Mouse (Mus musculus): Measurements from ENCODE around the gene Akap14. TPM values are rescaled to one million over a fixed set of nuclear protein-coding genes. Genes with fewer than 3 reads are reported as not detected.
"Not testable (repeated sequence)": the region's sequence is repeated elsewhere in the genome, so short reads cannot be mapped to it uniquely, and the experiment has no call there.

Gene Akap14
- polyA plus RNA-seq, 1 experiment from 2014 or later: 0.15 TPM

GRCm38 (mm10) chrX:37144498-37144897 is 24.1 kb downstream of the Akap14 start:
- H3K36me3 ChIP-seq: peaks cover 50% of the 10 kb centered on the region
- not testable (repeated sequence) for H3K27me3 ChIP-seq (ENCODE audit: low read depth, poor library complexity, severe bottlenecking)
- WGBS: 25% methylated on average over 1 of the region's 4 CpGs

DNA sequence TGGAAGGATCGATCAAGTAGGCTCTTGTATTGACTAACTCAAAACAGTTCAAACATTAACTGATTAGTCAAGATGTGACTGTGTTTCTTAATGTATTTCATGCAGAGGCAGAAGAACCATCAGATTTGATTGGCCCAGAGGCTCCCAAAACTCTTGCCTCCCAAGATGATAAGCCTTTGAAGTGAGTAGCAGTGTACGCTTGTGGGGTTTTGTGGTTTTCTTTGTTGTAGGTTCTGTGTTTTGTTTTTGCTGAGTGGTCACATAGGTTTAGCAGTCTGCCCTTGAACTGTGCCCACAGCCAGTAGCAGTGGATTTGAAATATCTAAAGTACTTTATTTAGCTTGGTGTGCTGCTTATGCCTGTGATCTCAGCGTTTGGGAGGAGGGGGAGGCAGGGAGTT is 26.9 kb downstream of the Akap14 start:
- H3K27me3 ChIP-seq (ENCODE audit: low read depth, poor library complexity, severe bottlenecking): no peaks in the 10 kb centered on the region
- no peaks in the 10 kb centered on the region for H3K9me3 ChIP-seq (replicated peaks)
- peaks cover 67% of the 10 kb centered on the region for H3K36me3 ChIP-seq
- H3K27ac ChIP-seq (replicated peaks): no peak overlapping the region
- no peaks in the 10 kb centered on the region for H3K4me1 ChIP-seq
- H3K4me3 ChIP-seq: no peak overlapping the region
- 90% methylated on average over 3 of the region's 3 CpGs for WGBS
- no peak for DNase-seq (ENCODE audit: low spot score)

More at GRCm38 (mm10) chrX:37144498-37144897, 24.1 kb downstream of the Akap14 start:
- DNase-seq (ENCODE audit: low spot score); H3K4me1 ChIP-seq; H3K27ac ChIP-seq (replicated peaks); H3K9me3 ChIP-seq (replicated peaks); H3K4me3 ChIP-seq: not testable (repeated sequence)

DNA sequence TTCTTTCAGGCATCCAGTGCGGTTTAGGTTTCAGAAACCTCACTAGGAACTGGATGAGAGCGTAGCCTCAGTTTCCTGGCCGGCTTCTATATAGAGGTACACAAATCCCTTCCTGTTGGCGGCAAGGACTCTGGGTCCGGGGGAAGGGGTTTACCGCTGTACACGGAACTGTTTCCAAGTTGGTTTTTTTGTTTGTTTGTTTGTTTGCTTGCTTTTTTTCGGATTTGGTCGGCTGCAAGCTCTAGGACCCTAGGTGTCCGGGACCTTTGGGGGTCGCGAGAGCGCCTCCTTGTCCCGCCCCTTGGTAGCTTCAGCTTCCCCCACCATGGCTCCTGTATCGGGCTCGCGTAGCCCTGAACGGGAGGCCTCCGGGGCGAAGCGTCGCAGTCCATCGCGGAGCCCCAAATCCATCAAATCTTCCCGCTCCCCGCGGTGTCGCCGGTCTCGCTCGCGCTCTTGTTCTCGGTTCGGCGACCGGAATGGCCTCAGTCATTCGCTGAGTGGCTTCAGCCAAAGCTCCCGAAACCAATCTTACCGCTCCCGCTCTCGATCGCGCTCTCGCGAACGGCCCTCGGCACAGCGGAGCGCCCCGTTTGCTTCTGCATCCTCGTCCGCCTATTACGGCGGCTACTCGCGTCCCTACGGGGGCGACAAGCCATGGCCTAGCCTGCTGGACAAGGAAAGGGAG is 41.8 kb downstream of the Akap14 start, which contains the start of gene Nkap:
Gene Nkap (plus strand): TSS at position 125 of the 688 bp plus-strand sequence.
- Histone ChIP-seq H3K27me3 (ENCODE audit: low read depth, poor library complexity, severe bottlenecking) (no peaks in the 10 kb centered on the region), H3K27ac (replicated peaks) (peak within 1 kb of the TSS; percentile 90), H3K9me3 (replicated peaks) (no peaks in the 10 kb centered on the region), H3K4me3 (peak within 1 kb of the TSS; percentile 73), H3K36me3 (peaks cover 7% of the 10 kb centered on the region), H3K4me1 (peaks cover 11% of the 10 kb centered on the region)
- 12% methylated on average over 58 of the region's 58 CpGs for WGBS
- DNase-seq (ENCODE audit: low spot score): peak; percentile 72

DNA sequence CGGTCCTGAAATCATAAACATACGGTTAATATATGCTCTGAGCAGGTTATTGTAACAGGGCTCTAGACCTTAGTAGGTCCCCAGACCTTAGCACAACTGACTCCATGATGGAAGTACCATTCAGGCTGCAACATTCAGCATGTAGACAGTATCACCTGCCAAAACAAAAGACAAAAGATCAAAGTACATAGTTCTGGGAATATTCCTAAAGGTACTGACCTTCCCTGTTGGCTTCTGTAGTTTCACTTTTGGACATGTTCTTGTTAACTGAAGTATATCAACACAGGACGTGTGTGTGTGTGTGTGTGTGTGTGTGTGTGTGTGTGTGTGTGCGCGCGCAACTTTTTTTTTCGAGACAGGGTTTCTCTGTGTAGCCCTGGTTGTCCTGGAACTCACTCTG is 43.1 kb downstream of the Akap14 start:
- Histone ChIP-seq H3K4me1 (peaks cover 11% of the 10 kb centered on the region), H3K27ac (replicated peaks) (no peak overlapping the region), H3K4me3 (no peak overlapping the region), H3K27me3 (ENCODE audit: low read depth, poor library complexity, severe bottlenecking) (no peaks in the 10 kb centered on the region), H3K36me3 (no peaks in the 10 kb centered on the region), H3K9me3 (replicated peaks) (no peaks in the 10 kb centered on the region)
- 94% methylated on average over 7 of the region's 7 CpGs for WGBS
- no peak for DNase-seq (ENCODE audit: low spot score)

GRCm38 (mm10) chrX:37120212-37120611 is 48.4 kb downstream of the Akap14 start:
- Histone ChIP-seq H3K36me3 (no peaks in the 10 kb centered on the region), H3K27me3 (ENCODE audit: low read depth, poor library complexity, severe bottlenecking) (peaks cover 17% of the 10 kb centered on the region), H3K9me3 (replicated peaks) (0 out of 2 replicates have a peak, but pooled peaks cover 4% of the 10 kb centered on the region), H3K4me3 (no peak overlapping the region), H3K27ac (replicated peaks) (no peak overlapping the region), H3K4me1 (no peaks in the 10 kb centered on the region)
- WGBS: 76% methylated on average over 5 of the region's 5 CpGs
- no peak for DNase-seq (ENCODE audit: low spot score)

GRCm38 (mm10) chrX:37119585-37119984 is 49.1 kb downstream of the Akap14 start:
- no peaks in the 10 kb centered on the region for H3K4me1 ChIP-seq
- 65% methylated on average over 3 of the region's 3 CpGs for WGBS
- H3K27ac ChIP-seq (replicated peaks): no peak overlapping the region
- 0 out of 2 replicates have a peak, but pooled peaks cover 4% of the 10 kb centered on the region for H3K9me3 ChIP-seq (replicated peaks)
- H3K27me3 ChIP-seq (ENCODE audit: low read depth, poor library complexity, severe bottlenecking): peaks cover 18% of the 10 kb centered on the region
- DNase-seq (ENCODE audit: low spot score): no peak
- no peaks in the 10 kb centered on the region for H3K36me3 ChIP-seq
- H3K4me3 ChIP-seq: no peak overlapping the region

DNA sequence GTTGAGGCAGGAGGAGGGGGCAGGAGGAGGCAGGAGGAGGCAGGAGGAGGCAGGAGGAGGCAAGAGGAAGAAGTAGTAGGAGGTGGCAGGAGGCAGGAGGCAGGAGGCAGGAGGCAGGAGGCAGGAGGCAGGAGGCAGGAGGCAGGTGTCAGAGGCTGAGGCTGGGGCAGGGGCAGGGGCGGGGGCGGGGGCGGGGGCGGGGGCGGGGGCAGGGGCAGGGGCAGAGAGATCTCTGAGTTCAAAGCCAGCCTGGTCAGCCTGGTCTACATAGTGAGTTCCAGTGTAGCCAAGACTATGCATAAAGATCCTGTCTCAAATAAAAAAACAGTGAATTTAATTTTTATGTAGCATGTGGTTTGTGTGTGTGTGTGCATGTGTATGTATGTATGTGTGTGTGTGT is 51.6 kb downstream of the Akap14 start:
- no CpG with 5 or more reads among the region's 5 CpGs for WGBS
- Histone ChIP-seq H3K9me3 (replicated peaks) (0 out of 2 replicates have a peak, but pooled peaks cover 4% of the 10 kb centered on the region), H3K27me3 (ENCODE audit: low read depth, poor library complexity, severe bottlenecking) (peaks cover 18% of the 10 kb centered on the region), H3K4me3 (no peak overlapping the region), H3K4me1 (no peaks in the 10 kb centered on the region), H3K27ac (replicated peaks) (no peak overlapping the region), H3K36me3 (no peaks in the 10 kb centered on the region)
- no peak for DNase-seq (ENCODE audit: low spot score)

GRCm38 (mm10) chrX:37110881-37111193 is 57.8 kb downstream of the Akap14 start:
- Histone ChIP-seq H3K27ac (replicated peaks) (no peak overlapping the region), H3K27me3 (ENCODE audit: low read depth, poor library complexity, severe bottlenecking) (peaks cover 7% of the 10 kb centered on the region), H3K4me3 (0 out of 2 replicates have a peak overlapping the region, but pooled peaks have one; percentile 63), H3K4me1 (no peaks in the 10 kb centered on the region), H3K36me3 (peaks cover 10% of the 10 kb centered on the region), H3K9me3 (replicated peaks) (no peaks in the 10 kb centered on the region)
- DNase-seq (ENCODE audit: low spot score): no peak
- WGBS: 79% methylated on average over 4 of the region's 4 CpGs

DNA sequence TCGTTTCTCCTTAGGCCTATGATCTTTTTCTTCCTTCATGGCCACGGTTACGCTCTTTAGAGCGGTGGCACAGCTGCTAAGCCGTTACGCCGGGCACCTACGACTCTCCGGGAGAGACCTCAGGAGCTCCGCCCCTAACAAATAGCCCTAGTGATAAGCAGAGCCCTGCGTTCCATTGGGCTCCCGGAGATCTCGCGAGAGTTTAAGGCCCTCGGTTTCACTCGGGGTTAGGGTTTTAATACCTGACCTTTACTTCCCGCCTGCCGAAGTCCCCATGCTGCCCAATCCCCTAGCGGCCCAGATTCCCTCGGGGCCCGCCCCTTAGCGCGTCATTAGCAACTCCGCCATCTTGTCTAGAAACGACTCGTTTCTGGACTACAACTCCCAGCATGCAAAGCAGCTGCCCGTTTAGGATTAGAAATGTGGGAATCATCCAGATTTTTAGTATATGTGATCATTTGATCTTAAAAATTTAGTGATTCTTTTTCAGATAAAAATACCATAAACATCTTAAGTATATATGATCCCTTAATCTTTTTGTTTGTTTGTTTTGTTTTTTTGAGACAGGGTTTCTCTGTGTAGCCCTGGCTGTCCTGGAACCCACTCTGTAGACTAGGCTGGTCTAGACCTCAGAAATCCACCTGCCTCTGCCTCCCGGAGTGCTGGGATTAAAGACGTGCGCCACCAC is 58.3 kb downstream of the Akap14 start, which contains the start of gene Upf3b:
Gene Upf3b (minus strand): TSS at position 130 of the 688 bp plus-strand sequence.
- Histone ChIP-seq H3K36me3 (peaks cover 14% of the 10 kb centered on the region), H3K27me3 (ENCODE audit: low read depth, poor library complexity, severe bottlenecking) (peaks cover 2% of the 10 kb centered on the region), H3K27ac (replicated peaks) (peak within 1 kb of the TSS; percentile 86), H3K9me3 (replicated peaks) (no peaks in the 10 kb centered on the region), H3K4me1 (no peaks in the 10 kb centered on the region), H3K4me3 (peak within 1 kb of the TSS; percentile 63)
- 22% methylated on average over 30 of the region's 30 CpGs for WGBS
- DNase-seq (ENCODE audit: low spot score): peak; percentile 89

DNA sequence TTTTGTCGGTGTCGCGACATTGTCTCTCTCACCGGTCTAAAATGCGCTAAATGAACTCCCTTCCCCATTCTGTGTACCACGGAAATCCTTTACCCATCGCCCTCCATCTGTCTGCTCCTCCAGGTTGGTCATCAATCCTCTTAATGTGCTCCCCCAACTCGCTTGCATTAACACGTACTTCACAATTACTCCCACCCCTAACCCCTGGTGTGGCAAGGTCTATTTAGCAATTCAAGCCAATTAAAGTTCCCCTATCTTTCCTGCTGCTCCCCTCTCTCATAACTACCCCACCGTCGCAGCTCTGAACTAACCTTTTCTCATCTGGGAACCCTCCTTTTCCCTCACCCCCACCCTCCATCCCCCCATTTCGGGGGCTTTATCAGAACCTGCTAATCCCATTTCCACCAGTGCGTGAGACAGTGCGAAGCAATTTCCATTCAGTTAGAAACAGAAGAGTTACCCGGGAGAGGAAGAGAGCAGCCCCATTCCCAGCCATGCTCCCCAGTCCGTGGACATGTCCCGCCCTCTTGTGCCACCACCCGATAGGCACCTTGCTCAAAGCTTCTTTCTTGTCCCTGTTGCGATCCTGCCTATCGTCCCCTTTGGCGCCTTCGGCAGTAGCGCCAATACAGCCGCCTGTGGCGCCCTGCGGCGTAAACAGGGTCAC is 59.0 kb downstream of the Akap14 start:
- 13% methylated on average over 27 of the region's 27 CpGs for WGBS
- Histone ChIP-seq H3K27ac (replicated peaks) (peak overlapping the region; percentile 86), H3K4me1 (no peaks in the 10 kb centered on the region), H3K9me3 (replicated peaks) (no peaks in the 10 kb centered on the region), H3K36me3 (peaks cover 20% of the 10 kb centered on the region), H3K4me3 (peak overlapping the region; percentile 63), H3K27me3 (ENCODE audit: low read depth, poor library complexity, severe bottlenecking) (no peaks in the 10 kb centered on the region)
- no peak for DNase-seq (ENCODE audit: low spot score)

GRCm38 (mm10) chrX:37103826-37104225 is 64.8 kb downstream of the Akap14 start:
- Histone ChIP-seq H3K27ac (replicated peaks) (no peak overlapping the region), H3K27me3 (ENCODE audit: low read depth, poor library complexity, severe bottlenecking) (no peaks in the 10 kb centered on the region), H3K4me1 (no peaks in the 10 kb centered on the region), H3K4me3 (no peak overlapping the region), H3K9me3 (replicated peaks) (no peaks in the 10 kb centered on the region), H3K36me3 (peaks cover 66% of the 10 kb centered on the region)
- no peak for DNase-seq (ENCODE audit: low spot score)
- 65% methylated on average over 2 of the region's 2 CpGs for WGBS

Measured in midbrain, embryonic 10.5 days (tissue).